Mouse (Mus musculus) heart, adult 2 months (tissue): ENCODE measurements at regions not wholly inside any gene's neighbourhood (a gene's known extent, or its start where the extent isn't known, plus 50 kb on each side); places are given as distances from the start of the nearest gene placed in this dataset.

Experiments
- DNase-seq, 2 experiments: peaks; one replicate each; pipeline ENCODE4 v3.0.0; 2021
- H3K27ac ChIP-seq: fragments of 200-600 bp; 2 replicates; pipeline ENCODE4 v1.8.1; 2022
- H3K27me3 ChIP-seq: fragments of 200-500 bp; 2 replicates; pipeline ENCODE4 v1.6.1; 2012; ENCODE audit warnings: mild to moderate bottlenecking, low read length, inconsistent platforms, mixed read lengths; ENCODE audit not compliant: control insufficient read depth, insufficient read depth
- H3K36me3 ChIP-seq: fragments of 200-500 bp; 2 replicates; pipeline ENCODE4 v1.6.1; 2012; ENCODE audit warnings: low read length, inconsistent platforms; ENCODE audit not compliant: control insufficient read depth, insufficient read depth
- H3K4me1 ChIP-seq: fragments of 200-500 bp; 2 replicates; pipeline ENCODE4 v1.6.1; 2011; ENCODE audit warnings: low read length; ENCODE audit not compliant: control insufficient read depth, insufficient read depth
- H3K4me3 ChIP-seq: fragments of 200-600 bp; 2 replicates; pipeline ENCODE4 v1.8.1; 2022
- H3K79me2 ChIP-seq: fragments of 200-500 bp; replicated peaks from 2 replicates; pipeline ENCODE4 v1.6.1; 2012; ENCODE audit warnings: mild to moderate bottlenecking, inconsistent platforms, low read length, moderate library complexity, mixed read lengths; ENCODE audit not compliant: control insufficient read depth, insufficient read depth
- H3K9ac ChIP-seq: fragments of 200-500 bp; 2 replicates; pipeline ENCODE4 v1.6.1; 2012; ENCODE audit warnings: low read depth, mild to moderate bottlenecking, control low read depth, inconsistent platforms, low read length, mixed read lengths
- CTCF ChIP-seq: fragments of 200-600 bp; IDR thresholded peaks from 2 replicates; pipeline ENCODE4 v1.8.1; 2022; ENCODE audit warnings: antibody characterized with exemption, mild to moderate bottlenecking, moderate library complexity
- EP300 ChIP-seq: fragments of 200-500 bp; IDR thresholded peaks from 2 replicates; pipeline ENCODE4 v1.6.1; 2011; ENCODE audit warnings: low read depth, low read length, control low read depth; ENCODE audit not compliant: insufficient read depth
- POLR2A ChIP-seq: fragments of 200-500 bp; IDR thresholded peaks from 2 replicates; pipeline ENCODE4 v1.6.1; 2011; ENCODE audit warnings: mild to moderate bottlenecking, low read depth, low read length, control low read depth; ENCODE audit not compliant: insufficient read depth
- WGBS: fragments of 180-500 bp; shearing (Covaris S2); methylation state at CpG from one replicate; pipeline ENCODE4 v1.1.7; 2018; 5-methylcytosine and 5-hydroxymethylcytosine counted together
- intact Hi-C: fragments of 180-260 bp; cut with DNase I; formaldehyde crosslinking; loops from one replicate; pipeline ENCODE4 v1.15.1; 2025

GRCm38 (mm10) chr9:63843883-63844485 is 86.2 kb upstream of the Smad3 start:
- Histone ChIP-seq H3K4me3 (no peak overlapping the region), H3K27ac (no peak overlapping the region), H3K36me3 (no peaks in the 10 kb centered on the region), H3K9ac (no peak overlapping the region), H3K79me2 (no peaks in the 10 kb centered on the region), H3K27me3 (0 out of 2 replicates have a peak, but pooled peaks cover 1% of the 10 kb centered on the region), H3K4me1 (no peaks in the 10 kb centered on the region)
- TF ChIP-seq POLR2A (no peak), CTCF (peak; percentile 95), EP300 (peak; percentile 88)
- WGBS = 28% methylated on average over 10 of the region's 10 CpGs
- intact Hi-C loops = loop anchor here (1.0 to 5.0 kb wide), 5 partner anchors 87 to 707 kb away; partner anchors contain the start of gene Smad3
- DNase-seq = peak; percentile 56 to 69

DNA sequence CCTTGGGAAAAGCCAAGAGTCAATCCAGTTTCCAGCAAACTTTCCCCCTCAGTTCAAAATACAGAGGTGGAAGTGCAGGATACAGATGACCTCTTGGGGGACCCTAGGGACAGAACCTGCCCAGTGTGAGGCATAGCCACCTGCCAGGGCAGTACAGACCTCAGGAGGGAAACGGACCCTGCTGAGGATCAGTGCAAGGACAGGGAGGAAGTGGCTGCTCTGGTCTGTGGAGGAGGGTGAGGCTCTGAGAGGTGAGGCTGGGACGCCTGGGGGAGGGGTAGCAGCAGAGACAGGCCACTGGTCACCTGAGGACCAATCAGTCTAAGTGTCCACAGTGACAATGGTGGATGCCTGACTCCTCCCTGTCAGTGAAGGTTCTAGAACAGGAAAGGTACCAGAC is 85.6 kb upstream of the Smad3 start:
- Histone ChIP-seq H3K79me2 (no peaks in the 10 kb centered on the region), H3K9ac (no peak overlapping the region), H3K27ac (no peak overlapping the region), H3K4me1 (no peaks in the 10 kb centered on the region), H3K4me3 (no peak overlapping the region), H3K27me3 (0 out of 2 replicates have a peak, but pooled peaks cover 1% of the 10 kb centered on the region), H3K36me3 (no peaks in the 10 kb centered on the region)
- intact Hi-C loops = loop anchor here (5.0 kb wide), 3 partner anchors 86 to 271 kb away; partner anchors contain the start of gene Smad3
- TF ChIP-seq CTCF (no peak), EP300 (no peak), POLR2A (no peak)
- no peak for DNase-seq
- WGBS = 48% methylated on average over 2 of the region's 2 CpGs

- 87% methylated on average over 14 of the region's 14 CpGs for WGBS
Measured at GRCm38 (mm10) chr9:63841102-63841501, 83.3 kb upstream of the Smad3 start.

GRCm38 (mm10) chr9:63838996-63839772 is 81.4 kb upstream of the Smad3 start:
- Histone ChIP-seq H3K4me3 (no peak overlapping the region), H3K27ac (no peak overlapping the region), H3K9ac (no peak overlapping the region), H3K36me3 (no peaks in the 10 kb centered on the region), H3K79me2 (no peaks in the 10 kb centered on the region), H3K27me3 (0 out of 2 replicates have a peak, but pooled peaks cover 1% of the 10 kb centered on the region), H3K4me1 (no peaks in the 10 kb centered on the region)
- 82% methylated on average over 14 of the region's 14 CpGs for WGBS
- no peak for DNase-seq
- intact Hi-C loops = no loop called here
- TF ChIP-seq POLR2A = no peak

More at GRCm38 (mm10) chr9:63841102-63841501, 83.3 kb upstream of the Smad3 start:
- TF ChIP-seq EP300 (no peak), POLR2A (no peak), CTCF (no peak)
- intact Hi-C loops = loop anchor here (5.0 kb wide), 3 partner anchors 84 to 269 kb away; partner anchors contain the start of gene Smad3
- H3K9ac ChIP-seq = no peak overlapping the region
- no peak overlapping the region for H3K27ac ChIP-seq
- H3K4me3 ChIP-seq = no peak overlapping the region
- H3K36me3 ChIP-seq = no peaks in the 10 kb centered on the region
- DNase-seq = no peak
- H3K4me1 ChIP-seq = no peaks in the 10 kb centered on the region
- 0 out of 2 replicates have a peak, but pooled peaks cover 1% of the 10 kb centered on the region for H3K27me3 ChIP-seq
- H3K79me2 ChIP-seq = no peaks in the 10 kb centered on the region

- H3K27me3 ChIP-seq = 0 out of 2 replicates have a peak, but pooled peaks cover 1% of the 10 kb centered on the region
- 78% methylated on average over 6 of the region's 6 CpGs for WGBS
- H3K79me2 ChIP-seq = no peaks in the 10 kb centered on the region
- no peak for DNase-seq
- intact Hi-C loops = no loop called here
- no peaks in the 10 kb centered on the region for H3K4me1 ChIP-seq
- H3K9ac ChIP-seq = no peak overlapping the region
- TF ChIP-seq CTCF (peak; percentile 45), POLR2A (no peak), EP300 (0 out of 2 replicates have a peak, but pooled peaks have one; percentile 11)
- no peaks in the 10 kb centered on the region for H3K36me3 ChIP-seq
- H3K4me3 ChIP-seq = no peak overlapping the region
- no peak overlapping the region for H3K27ac ChIP-seq
Measured at GRCm38 (mm10) chr9:63837552-63837951, 79.8 kb upstream of the Smad3 start.
